Mouse (Mus musculus): ENCODE measurements around the gene Akap7.

Gene Akap7

GRCm38 (mm10) chr10:25140155-25140755 is 167.4 kb downstream of the Akap7 start:
- no peak for DNase-seq (ENCODE audit: extremely low read depth, low read depth)

GRCm38 (mm10) chr10:25133581-25133980 is 174.1 kb downstream of the Akap7 start:
- no peak for DNase-seq (ENCODE audit: extremely low read depth, low read depth)

- DNase-seq (ENCODE audit: extremely low read depth, low read depth): no peak
These were observed 179.2 kb downstream of the Akap7 start for GRCm38 (mm10) chr10:25128455-25128863.

- no peak for DNase-seq (ENCODE audit: extremely low read depth, low read depth)
These were observed 181.6 kb downstream of the Akap7 start for GRCm38 (mm10) chr10:25126035-25126434.

GRCm38 (mm10) chr10:25120871-25121554 is 186.7 kb downstream of the Akap7 start:
- DNase-seq (ENCODE audit: extremely low read depth, low read depth): no peak

Measured in MEL-GATA-1-ER (cell line).